Mouse (Mus musculus) G1E (cell line): Measurements from ENCODE around the gene Ric8b. TPM values are rescaled to one million over a fixed set of nuclear protein-coding genes. Genes with fewer than 3 reads are reported as not detected.

Experiments
- ATAC-seq: 2 replicates; pipeline ENCODE4 v1.8.0; 2016; ENCODE audit warnings: mild to moderate bottlenecking; ENCODE audit not compliant: insufficient number of reproducible peaks, poor library complexity, low FRiP score, severe bottlenecking; ENCODE audit errors: extremely low read depth
- DNase-seq: peaks from one replicate; pipeline ENCODE4 v3.0.0; 2012; ENCODE audit warnings: low spot score
- H3K27me3 ChIP-seq: 2 replicates; pipeline ENCODE4 v1.6.1; 2012; ENCODE audit warnings: mild to moderate bottlenecking, low read length, inconsistent platforms; ENCODE audit not compliant: insufficient read depth
- H3K36me3 ChIP-seq: replicated peaks from 2 replicates; pipeline ENCODE3; 2012; ENCODE audit warnings: mild to moderate bottlenecking, inconsistent platforms
- H3K4me1 ChIP-seq: 2 replicates; pipeline ENCODE4 v1.6.1; 2012; ENCODE audit warnings: low read depth, low read length, inconsistent platforms, mixed read lengths; ENCODE audit not compliant: insufficient read depth
- H3K4me3 ChIP-seq: 2 replicates; pipeline ENCODE4 v1.5.1; 2012; ENCODE audit warnings: low read depth, mild to moderate bottlenecking, inconsistent platforms, low read length, moderate library complexity, mixed read lengths
- H3K9me3 ChIP-seq: replicated peaks from 2 replicates; pipeline ENCODE4 v1.6.1; 2012; ENCODE audit warnings: inconsistent platforms
- CTCF ChIP-seq: IDR thresholded peaks from 2 replicates; pipeline ENCODE4 v1.5.1; 2012; ENCODE audit warnings: low read depth, low read length, inconsistent platforms, mixed read lengths
- GATA1 ChIP-seq: IDR thresholded peaks from 2 replicates; pipeline ENCODE4 v1.6.1; 2012; ENCODE audit warnings: borderline replicate concordance, low read length, inconsistent platforms, mixed read lengths
- GATA2 ChIP-seq: IDR thresholded peaks from 2 replicates; pipeline ENCODE4 v1.6.1; 2012; ENCODE audit warnings: low read depth, low read length, inconsistent platforms, borderline replicate concordance
- POLR2AphosphoS5 ChIP-seq: IDR thresholded peaks from 2 replicates; pipeline ENCODE4 v1.6.1; 2012; ENCODE audit warnings: low read depth, low read length, inconsistent platforms; ENCODE audit not compliant: insufficient replicate concordance
- TAL1 ChIP-seq: conservative IDR thresholded peaks from 2 replicates; pipeline ENCODE4 v1.6.1; 2012; ENCODE audit warnings: low read depth, low read length, inconsistent platforms, mixed read lengths
- polyA plus RNA-seq: library from polyadenylated mRNA; stranded (reverse); fragments of >175 nt; gene quantifications from 2 replicates; pipeline ENCODE4 v1.2.3, GENCODE M21; 2012
- total RNA-seq, 2 experiments: library from RNA; stranded (forward) in 1 of 2; stranded (reverse) in 1 of 2; fragments of 200-1000 nt in 1 of 2; fragments of >200 nt in 1 of 2; fragmentation: Nextera tagmentation in 1 of 2; gene quantifications; 2 replicates each; pipeline ENCODE4 v1.2.3; 2014 to 2017

Gene Ric8b
- total and polyA plus RNA-seq, 3 experiments, result 2.0 to 16.2 (median 15.2) TPM

DNA sequence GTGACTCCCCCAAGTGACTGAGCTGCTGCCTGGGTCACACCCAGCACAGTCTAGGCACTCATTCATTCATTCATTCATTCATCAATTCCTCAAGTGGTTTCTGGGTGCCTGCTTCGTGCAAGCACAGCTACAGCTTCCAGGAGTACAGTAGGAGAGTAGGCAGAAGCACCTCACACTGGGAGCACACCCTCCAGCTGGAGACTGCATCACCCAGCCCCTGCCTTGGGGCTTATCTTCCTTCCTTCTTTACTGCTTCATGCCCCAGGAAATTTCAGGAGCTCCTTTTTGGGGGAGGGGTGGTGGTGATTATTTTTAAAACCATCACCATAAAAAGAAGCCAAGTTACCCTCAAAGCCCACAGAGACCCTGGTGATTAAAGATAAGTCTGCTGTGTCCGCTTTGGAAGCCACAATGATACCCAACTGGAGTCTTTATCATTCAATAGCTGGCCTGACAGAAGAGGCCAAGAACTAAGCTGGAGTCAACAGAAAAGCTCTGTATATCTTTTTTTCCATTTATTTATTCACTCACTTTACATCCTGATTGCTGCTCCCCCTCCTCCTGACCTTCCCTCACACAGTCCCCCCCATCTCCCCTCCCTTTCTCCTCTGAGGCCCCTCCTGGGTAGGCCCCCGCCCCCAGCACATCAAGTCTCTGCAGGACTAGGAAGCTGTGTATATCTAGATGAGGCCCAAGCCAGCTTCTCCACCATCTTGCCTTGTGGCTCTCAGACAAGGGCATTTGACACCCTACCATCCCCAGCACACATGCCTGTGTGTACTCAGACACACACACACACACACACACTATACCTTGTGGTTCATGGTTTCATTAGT lies 19.1 kb upstream of the Ric8b start:
- peak; percentile 9 for DNase-seq
- Histone ChIP-seq H3K27me3 (peaks cover 18% of the 10 kb centered on the region), H3K4me1 (peaks cover 27% of the 10 kb centered on the region), H3K9me3 (no peaks in the 10 kb centered on the region), H3K36me3 (no peaks in the 10 kb centered on the region), H3K4me3 (no peak overlapping the region)
- no peak for TF ChIP-seq GATA1
- no peak for TF ChIP-seq CTCF
- no peak for TF ChIP-seq POLR2AphosphoS5
- TF ChIP-seq TAL1, result no peak
- no peak for TF ChIP-seq GATA2
- peak; percentile 48; the same call in 1 of the 2 replicates for ATAC-seq

DNA sequence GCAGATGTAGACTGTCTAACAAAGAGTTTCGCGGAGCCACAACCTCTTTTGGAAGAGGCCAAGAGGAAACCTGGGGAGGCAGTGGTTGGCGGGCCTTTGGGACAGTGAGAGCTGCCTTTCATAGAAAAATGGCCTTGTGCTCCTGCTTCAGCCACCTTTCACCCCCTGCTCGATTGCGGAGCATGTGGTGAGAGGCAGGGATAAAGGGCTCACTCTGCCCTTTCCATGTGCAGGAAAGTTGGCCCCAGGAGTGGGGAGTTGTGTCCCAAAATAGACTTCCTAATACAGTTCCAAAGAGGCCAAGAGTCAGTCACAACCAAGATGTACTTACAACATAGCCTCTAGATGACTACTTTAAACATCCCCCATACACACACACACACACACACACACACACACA lies 15.7 kb upstream of the Ric8b start:
- no peaks in the 10 kb centered on the region for H3K36me3 ChIP-seq
- no peak for DNase-seq

DNA sequence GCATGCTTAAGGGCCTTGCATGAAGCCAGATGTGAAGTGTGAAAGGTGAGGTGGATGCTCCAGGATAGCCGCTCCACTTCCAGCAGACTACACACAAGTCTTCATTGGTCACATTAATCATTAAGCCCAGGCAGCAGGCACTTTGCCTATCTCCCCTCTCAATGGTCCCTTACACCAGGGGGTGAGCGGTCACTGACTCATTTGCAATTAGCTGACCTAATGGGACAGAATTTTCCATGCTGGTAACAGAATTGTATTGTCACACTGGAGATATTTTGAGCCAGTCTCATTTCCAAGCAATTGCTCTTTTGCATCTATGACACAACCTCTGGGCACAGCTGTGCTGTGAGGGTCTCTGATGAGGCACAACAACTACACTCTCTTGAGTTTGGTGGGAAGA lies 15.2 kb upstream of the Ric8b start:
- Histone ChIP-seq H3K27me3 (peaks cover 34% of the 10 kb centered on the region), H3K9me3 (no peaks in the 10 kb centered on the region), H3K4me1 (peaks cover 32% of the 10 kb centered on the region), H3K4me3 (no peak overlapping the region), H3K36me3 (no peaks in the 10 kb centered on the region)
- TF ChIP-seq GATA2, result no peak
- no peak for TF ChIP-seq CTCF
- TF ChIP-seq GATA1, result no peak
- TF ChIP-seq POLR2AphosphoS5, result no peak
- TF ChIP-seq TAL1, result no peak
- DNase-seq (no peak), ATAC-seq (no peak)

More for the DNA sequence above, 15.7 kb upstream of the Ric8b start:
- Histone ChIP-seq H3K4me1 (peaks cover 32% of the 10 kb centered on the region), H3K4me3 (no peak overlapping the region), H3K9me3 (no peaks in the 10 kb centered on the region), H3K27me3 (peaks cover 33% of the 10 kb centered on the region)
- TF ChIP-seq CTCF (no peak), GATA1 (no peak), POLR2AphosphoS5 (no peak), TAL1 (no peak), GATA2 (no peak)
- no peak for ATAC-seq

DNA sequence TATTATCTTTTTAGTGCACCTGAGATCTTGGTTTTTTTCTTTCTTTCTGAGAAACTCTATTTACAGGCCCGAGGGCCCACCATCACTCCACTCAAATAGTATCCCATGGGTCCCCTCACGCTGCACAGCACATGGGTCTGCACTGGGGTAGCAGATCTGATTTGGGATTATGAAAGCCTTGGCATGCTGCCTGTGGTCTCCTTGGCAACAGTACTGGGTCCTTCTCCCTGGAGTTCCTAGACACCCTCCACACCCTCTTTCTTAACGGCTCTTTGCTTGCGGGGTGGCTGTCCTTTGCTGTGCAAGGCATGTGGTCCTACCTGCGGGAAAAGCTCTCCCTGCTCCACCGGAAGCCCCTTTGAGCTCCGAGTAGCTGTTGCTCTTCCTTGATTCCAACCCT lies 14.1 kb upstream of the Ric8b start:
- Histone ChIP-seq H3K4me1 (peaks cover 21% of the 10 kb centered on the region), H3K9me3 (no peaks in the 10 kb centered on the region), H3K27me3 (peaks cover 40% of the 10 kb centered on the region), H3K36me3 (no peaks in the 10 kb centered on the region), H3K4me3 (no peak overlapping the region)
- ATAC-seq (no peak), DNase-seq (no peak)
- TF ChIP-seq CTCF (no peak), TAL1 (no peak), GATA1 (no peak), POLR2AphosphoS5 (no peak)

DNA sequence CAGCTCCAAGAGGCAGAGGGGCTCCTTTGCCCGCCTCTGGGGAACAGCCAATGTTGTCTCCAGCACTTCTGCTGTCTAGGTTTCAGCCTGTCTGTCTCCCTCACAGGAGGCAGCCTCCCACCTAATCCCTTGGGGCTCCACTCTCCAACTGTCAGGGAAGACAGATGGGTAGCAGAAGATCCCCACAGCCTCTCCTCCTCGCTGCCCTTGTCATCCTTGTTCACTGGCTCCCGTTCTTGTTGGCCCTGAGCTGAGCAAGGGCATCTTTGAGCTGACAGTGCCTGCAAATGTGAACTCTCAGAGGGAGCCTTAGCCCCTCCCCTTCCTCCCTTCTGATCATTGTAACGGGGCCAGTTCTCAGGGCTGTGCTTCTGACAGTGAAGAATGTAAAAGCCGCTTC lies 13.7 kb upstream of the Ric8b start:
- ATAC-seq, result no peak
- no peak for DNase-seq
- H3K9me3 ChIP-seq, result no peaks in the 10 kb centered on the region
- H3K4me1 ChIP-seq, result peaks cover 17% of the 10 kb centered on the region
- no peak for TF ChIP-seq TAL1
- no peak for TF ChIP-seq GATA1
- TF ChIP-seq GATA2, result no peak
- no peak for TF ChIP-seq POLR2AphosphoS5
- no peak for TF ChIP-seq CTCF
- no peak overlapping the region for H3K4me3 ChIP-seq
- no peaks in the 10 kb centered on the region for H3K36me3 ChIP-seq
- H3K27me3 ChIP-seq, result peaks cover 43% of the 10 kb centered on the region

DNA sequence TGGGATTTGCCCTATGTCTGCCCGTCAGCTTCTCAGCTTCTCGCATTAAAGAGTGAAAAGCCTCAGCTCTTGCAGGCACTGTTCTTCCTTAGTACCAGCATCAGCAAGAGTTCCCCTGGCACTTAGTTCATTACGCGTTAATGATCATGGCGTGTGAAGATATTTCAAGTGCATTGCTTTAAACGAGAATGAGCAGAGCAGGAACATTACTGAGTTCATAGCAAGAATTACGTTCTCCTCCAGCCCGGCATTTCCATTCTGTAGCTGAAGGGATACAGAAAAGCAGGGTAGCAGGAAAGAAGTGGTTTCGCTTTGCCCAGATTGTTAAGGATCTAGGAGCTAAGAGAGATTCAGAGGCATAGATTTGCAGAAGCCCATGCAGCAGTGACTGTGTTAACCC lies 10.5 kb upstream of the Ric8b start:
- TF ChIP-seq CTCF (no peak), TAL1 (no peak), POLR2AphosphoS5 (no peak), GATA1 (no peak), GATA2 (no peak)
- no peak overlapping the region for H3K4me3 ChIP-seq
- H3K27me3 ChIP-seq, result peaks cover 57% of the 10 kb centered on the region
- no peaks in the 10 kb centered on the region for H3K36me3 ChIP-seq
- no peaks in the 10 kb centered on the region for H3K9me3 ChIP-seq
- ATAC-seq (no peak), DNase-seq (no peak)
- peaks cover 5% of the 10 kb centered on the region; the same call in 1 of the 2 replicates for H3K4me1 ChIP-seq
